Mouse (Mus musculus) induced T-regulatory cell, adult 2 months (primary cell): ENCODE data around the gene Rgs19.

Source experiments
- DNase-seq: peaks from one replicate; pipeline ENCODE4 v3.0.0-alpha.2; 2012; ENCODE audit warnings: low read depth

Rgs19 gene

DNA sequence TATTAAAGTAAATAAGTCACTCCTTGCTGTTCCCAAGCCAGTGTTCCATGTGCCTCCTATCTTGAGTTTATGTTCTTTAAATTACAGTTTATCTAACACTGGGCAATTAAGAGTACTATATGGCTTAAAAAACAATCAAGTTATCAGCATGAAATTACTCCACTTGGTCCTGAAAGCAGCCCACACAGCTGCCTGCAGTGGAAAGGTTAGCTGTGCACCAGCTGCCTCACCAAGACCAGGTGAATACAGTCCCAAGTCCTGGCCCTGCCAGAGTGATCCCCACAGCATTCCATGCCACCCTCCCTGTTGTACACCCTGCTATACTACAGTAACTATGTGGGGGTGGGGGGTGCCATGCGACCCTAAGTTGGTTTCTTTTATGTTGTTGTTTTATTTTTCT is 40.3 kb downstream of the Rgs19 start:
- no peak for DNase-seq

DNA sequence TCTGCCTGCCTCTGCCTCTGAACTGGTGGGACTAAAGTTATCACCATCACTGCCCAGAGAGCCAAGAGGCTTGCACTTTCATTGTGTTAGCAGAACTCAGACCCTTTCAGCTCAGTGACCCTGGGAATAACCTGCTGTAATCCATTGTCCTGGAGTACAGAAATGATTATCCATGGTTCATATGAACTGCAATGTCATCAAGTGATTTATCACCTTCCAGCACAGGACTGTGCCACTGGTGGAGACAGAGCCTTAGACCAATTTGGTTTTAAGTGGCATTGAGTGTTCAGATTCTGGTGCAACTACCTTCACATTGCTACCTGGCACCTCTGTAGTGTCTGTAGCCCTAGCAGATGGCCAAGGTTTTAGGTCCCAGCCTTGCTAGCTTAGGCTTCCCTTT is 40.7 kb downstream of the Rgs19 start:
- DNase-seq: no peak

DNA sequence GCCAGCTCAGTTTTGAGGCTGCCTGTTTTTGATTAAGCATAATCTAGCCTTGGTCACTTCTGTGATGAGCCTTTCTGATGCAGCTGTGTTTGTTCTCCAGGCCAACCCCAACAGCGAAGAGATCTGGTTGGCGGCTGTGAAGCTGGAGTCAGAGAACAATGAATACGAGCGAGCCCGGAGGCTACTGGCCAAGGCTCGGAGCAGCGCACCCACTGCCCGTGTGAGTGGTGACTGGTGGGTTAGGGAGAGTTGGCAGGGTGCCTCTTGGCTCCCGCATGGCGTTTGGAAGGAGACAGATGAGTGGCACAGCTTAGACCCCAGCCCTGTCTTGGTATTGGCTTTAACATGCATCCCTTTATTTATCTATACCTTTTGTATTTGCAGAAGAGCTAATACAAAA is 44.9 kb downstream of the Rgs19 start:
- DNase-seq: no peak

DNA sequence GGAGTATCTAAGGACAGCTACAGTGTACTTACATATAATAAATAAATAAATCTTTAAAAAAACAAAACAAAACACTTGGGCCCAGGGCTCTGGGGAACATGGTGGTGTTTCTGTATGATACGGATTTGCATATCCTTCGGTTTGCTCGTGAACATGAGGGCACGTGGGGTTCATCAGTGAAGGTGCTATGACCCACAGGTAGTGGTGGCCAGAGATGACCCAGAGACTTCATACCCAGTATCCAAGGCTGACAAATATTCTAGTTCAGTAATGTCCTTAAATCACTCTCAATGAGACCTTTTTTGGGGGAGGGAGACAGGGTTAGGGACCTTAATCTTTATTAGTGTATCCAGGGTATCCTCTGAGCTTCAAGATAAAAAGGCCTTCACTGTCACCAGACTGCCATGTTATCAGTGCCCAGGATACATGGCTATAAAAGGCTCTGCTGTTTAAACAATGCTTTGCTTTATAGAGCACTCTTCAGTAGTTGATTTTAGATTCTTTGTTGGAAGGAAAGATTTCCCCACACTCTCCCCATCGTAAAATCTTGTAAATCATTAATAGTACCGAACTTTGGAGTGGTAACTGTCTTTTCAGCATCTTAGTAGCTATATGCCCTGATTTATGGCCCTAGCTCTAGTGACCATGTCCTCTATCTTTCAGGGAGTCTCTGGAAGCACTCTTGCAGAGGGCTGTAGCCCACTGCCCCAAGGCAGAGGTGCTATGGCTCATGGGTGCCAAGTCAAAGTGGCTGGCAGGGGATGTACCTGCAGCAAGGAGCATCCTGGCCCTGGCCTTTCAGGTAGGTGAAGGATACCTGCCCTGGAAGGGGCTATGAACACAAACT is 46.9 kb downstream of the Rgs19 start:
- DNase-seq: no peak

DNA sequence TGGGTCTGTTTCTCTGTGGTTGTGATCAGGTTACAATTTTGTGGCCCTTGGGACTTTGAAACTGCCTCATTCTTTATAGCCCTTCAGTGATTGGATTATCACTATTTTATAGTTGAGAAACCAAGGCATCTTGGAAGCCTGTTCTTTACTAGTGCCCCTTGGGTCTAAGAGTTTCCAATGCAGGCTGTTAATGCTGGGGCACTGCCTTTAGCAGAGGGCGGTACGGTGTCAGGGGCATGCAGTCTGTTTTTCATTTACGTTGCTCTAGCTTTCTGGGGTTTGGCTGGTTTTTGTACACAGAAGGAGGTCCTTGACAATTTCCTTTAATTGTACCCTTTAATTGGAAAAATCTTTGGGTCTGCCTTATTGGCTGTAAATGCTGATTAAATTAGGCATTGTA is 48.1 kb downstream of the Rgs19 start:
- no peak for DNase-seq

DNA sequence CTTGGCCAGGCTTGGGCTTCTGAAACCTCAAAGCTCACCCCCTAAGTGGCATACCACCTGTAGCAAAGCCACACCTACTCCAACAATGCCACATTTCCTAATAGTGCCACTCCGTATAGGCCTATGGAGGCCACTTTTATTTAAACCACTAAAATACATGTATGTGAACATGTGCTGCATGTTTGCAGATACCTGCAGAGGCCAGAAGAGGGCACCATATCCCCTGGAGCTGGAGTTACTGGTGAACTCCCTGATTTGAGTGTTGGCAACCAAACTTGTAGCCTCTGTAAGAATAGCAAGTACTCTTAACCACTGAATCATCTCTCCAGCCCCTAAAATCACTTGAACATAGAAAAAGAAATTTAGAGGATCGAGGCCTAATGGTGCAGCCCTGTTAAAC is 49.4 kb downstream of the Rgs19 start:
- DNase-seq: peak; percentile 67
